Mouse (Mus musculus): ENCODE results near the gene Trappc3.

Trappc3 gene

GRCm38 (mm10) chr4:126251655-126252254 lies 10.4 kb upstream of the Trappc3 start:
- DNase-seq (ENCODE audit: low read depth, low spot score): no peak

DNA sequence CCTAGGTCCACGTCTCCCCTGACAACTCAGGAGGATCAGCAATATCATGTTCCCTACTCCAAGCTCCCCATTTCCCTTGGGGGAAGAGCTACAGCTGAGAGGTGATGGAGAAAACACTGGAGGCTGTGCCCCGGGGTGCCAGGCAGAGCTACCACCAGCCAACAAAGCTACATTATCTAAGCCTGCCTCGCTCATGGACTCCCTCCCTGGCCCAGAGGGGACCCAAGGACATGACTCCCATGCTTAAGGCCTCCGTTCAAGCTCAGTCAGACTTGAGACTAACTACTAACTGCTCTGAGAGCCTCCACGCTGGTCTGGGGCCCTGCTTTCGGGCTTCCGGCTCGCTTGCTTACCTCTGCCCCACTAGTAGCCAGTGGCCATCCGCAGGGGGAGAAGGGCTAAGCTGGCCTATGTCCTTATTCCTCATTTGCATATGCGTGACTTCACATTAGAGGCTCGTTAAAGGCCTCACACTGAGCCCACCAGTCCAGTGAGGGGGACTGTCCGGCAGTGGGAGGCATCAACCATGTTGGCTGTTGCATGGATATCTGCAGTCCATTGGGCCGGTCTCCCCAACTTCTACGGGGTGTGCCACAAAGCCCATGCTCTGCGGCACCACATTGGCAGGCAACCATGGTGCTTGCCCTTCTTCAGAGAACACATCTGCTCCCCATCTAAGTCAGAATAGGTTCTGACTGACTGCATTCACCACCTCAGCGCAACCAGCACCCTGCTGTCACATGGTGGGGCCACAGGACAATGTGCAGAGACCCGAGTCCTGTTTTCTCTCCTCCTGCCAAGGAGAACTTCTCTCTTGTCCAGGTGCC lies 9.5 kb upstream of the Trappc3 start:
- DNase-seq (ENCODE audit: low read depth, low spot score): no peak

- no peak for DNase-seq (ENCODE audit: low read depth, low spot score)
Measured at GRCm38 (mm10) chr4:126253637-126254272, 8.4 kb upstream of the Trappc3 start.

- DNase-seq (ENCODE audit: low read depth, low spot score): no peak
Measured at GRCm38 (mm10) chr4:126254315-126255112, 7.6 kb upstream of the Trappc3 start.

DNA sequence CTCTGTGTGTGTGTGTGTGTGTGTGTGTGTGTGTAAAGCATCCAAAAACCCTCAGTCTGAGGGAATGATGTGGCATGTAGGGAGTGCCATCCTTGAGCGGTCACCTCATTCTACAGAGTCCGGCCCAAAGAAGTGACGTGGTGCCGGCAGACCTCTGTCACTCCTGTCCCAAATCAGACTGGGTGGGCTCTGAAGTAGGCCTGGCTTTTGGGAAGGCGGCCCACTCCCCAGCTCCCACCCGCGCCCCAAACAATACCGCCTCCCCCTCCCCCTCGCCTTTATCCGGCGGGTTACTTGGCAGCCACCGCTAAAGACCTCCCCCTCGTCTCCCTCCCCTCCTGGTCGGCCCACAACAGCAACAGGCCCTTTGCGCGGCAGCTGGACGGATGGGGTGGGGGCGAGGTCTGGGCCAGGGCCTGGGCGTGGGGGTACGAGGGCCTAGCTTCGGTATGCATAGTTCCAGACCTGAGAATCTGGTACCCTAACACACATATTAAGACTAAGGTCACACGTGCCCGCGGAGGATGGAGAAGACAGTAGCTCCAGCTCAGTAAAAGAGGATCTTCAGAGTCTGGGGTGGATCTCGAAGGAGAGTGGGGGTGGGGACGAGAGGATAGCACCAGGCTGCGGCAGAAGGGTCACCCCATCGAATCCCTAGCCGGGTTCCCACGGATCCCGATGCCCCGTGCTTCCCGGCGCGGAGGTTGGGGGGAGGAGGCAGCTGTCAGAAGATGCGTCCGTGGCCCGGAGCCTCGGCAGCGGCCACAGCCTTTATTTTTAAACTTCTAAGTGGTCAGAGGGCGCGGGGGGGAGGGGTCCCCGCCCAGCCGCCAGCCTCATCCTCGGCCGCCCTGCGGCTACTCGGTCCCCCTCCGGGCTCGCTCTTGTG lies 6.8 kb upstream of the Trappc3 start:
- peak; percentile 59 for DNase-seq (ENCODE audit: low read depth, low spot score)

- peak; percentile 95 for DNase-seq (ENCODE audit: low read depth, low spot score)
Measured at GRCm38 (mm10) chr4:126256131-126256791, 5.9 kb upstream of the Trappc3 start, which contains the start of gene Map7d1. Gene Map7d1 (minus strand): TSS chr4:126256343.

DNA sequence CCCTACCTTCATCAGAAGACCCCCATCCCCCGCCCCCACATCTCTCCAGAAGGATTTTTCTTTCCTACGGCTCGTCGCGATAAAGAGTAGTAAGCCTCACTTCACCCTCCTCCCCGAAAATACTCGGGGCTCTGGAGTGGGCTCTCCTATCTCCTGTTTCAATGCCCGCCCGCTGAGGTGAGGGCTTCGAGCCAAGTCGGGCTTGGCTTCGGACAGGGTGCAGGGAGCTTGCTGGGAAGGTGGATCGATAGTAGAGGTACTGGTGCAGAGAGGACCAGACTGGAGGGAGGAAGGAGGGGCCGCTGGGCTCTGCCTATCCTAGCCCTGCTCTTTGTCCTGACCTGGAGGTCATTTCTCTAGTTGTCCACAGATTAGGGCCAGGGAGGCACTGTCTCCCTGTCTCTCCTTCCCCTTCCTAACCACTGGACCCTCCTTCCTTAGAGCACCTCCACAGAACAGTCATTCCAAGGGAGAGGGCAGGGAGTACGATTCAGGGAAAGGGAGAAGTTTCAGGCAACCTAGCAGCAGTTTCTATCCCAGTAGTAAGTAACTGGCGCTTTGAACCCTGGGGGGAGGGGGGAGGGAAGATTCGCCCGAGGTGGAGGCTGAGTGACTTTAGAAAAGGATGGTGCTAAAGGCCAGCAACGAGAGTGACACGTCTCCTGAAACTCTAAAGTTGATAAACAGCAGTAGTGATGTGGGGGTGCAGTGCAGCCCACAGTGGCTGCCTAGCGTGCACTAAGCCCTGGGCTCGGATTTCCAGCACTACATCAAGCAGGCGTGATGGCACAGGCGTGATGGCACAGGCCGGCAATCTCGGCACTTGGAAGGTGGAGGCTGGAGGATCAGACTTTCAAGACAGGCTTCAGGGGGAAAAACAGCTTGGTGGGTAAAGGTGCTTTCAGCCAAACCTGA lies 4.9 kb upstream of the Trappc3 start:
- peak; percentile 37 for DNase-seq (ENCODE audit: low read depth, low spot score)

- DNase-seq (ENCODE audit: low read depth, low spot score): no peak
Measured at GRCm38 (mm10) chr4:126259063-126259462, 3.1 kb upstream of the Trappc3 start.

- peak; percentile 95 for DNase-seq (ENCODE audit: low read depth, low spot score)
Measured at GRCm38 (mm10) chr4:126259523-126260160, 2.5 kb upstream of the Trappc3 start.

DNA sequence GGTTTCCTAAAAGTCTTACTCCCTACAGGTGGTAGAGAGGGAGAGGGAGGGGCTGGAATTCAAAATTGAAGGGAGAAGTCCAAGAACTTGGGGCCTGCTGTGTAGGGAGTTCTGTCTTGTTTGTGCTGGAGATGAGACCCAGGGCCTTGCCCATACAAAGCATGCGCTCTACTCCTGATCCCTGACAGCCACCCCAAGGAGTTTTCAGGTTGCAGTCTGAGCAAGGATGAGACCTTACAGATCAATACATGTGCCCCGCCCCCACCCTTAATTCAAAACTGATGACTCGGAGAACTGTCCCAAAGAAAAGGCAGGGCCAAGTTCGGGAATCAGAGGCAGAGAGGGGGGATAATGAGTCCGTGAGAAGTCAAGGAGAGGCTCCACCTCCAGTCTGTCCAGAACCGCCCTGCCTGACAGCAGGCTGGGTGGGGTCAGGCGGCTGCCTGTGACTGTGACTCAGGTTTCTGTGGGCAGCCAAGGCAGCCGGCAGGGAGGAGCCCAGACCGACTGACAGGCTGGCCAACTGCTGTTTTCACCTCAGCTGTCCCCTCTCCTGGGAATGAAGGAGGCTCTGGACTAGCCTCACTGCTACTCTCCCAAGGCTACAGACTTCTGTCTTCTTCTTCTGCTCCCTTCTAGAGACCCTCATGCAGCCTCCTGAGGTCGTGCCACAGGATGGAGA lies 1.5 kb upstream of the Trappc3 start:
- DNase-seq (ENCODE audit: low read depth, low spot score): peak; percentile 77

- peak; percentile 39 for DNase-seq (ENCODE audit: low read depth, low spot score)
Measured at GRCm38 (mm10) chr4:126261266-126261665, 859 bp upstream of the Trappc3 start.

- DNase-seq (ENCODE audit: low read depth, low spot score): peak; percentile 30
Measured at GRCm38 (mm10) chr4:126261675-126262074, 450 bp upstream of the Trappc3 start.

DNA sequence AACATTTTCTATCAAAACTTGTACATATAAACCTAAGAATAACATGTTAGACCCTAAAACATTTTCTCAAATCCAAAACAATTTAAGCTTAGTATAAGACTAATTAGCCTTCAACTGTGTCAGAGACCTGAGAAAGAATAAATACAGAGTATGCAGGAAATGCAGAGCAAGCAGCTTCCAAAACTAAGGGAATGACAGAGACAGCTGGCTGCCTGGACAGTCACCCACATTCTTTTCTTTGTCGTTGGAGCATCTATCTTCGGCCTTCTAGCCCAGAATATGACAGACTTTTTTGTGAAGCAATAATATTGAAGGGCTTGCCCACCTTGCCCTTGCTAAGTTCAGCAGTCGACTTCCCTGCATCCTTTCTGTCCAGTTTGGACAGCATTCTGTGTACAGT lies 7.2 kb downstream of the Trappc3 start:
- no peak for DNase-seq (ENCODE audit: low read depth, low spot score)

- DNase-seq (ENCODE audit: low read depth, low spot score): no peak
Measured at GRCm38 (mm10) chr4:126273753-126274152, 11.6 kb downstream of the Trappc3 start.

DNA sequence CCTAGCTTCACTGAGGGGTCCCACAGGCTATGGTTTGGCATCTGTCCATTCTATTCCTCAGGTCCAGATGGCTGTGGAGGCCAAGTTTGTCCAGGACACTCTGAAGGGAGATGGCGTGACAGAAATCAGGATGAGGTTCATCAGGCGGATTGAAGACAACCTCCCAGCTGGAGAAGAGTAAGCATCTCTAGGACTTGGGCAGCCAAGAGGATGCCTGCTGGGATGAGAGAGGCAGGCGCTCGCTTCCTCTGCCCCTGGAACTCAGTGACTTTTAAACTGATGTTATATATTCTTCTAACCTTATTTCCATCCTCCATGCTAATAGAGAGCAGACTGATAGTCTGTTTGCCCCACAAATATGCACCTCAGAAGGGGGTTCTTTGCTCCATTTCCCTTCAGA lies 13.0 kb downstream of the Trappc3 start:
- no peak for DNase-seq (ENCODE audit: low read depth, low spot score)

DNA sequence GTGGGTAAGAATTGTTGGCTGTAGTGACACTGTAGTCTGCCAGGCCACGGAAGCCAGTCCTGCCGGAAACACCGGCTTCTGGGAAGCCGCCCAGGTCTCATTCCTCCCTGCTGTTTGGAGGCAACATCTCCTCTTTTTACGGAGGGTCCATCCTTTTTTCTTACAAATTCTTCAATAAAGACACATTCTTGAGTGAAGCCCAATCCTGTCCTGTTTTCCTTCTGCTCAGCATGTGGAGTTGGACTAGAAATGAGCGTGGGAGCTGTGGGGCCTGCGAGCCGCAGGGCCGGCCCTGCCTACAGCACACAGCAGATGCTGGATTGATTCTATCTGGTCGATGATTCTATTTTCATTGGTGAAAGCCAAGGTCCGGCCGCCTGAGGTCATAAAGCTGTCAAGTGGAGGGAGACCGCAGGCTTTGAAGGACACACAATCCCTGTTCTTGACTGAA lies 13.6 kb downstream of the Trappc3 start:
- no peak for DNase-seq (ENCODE audit: low read depth, low spot score)

DNA sequence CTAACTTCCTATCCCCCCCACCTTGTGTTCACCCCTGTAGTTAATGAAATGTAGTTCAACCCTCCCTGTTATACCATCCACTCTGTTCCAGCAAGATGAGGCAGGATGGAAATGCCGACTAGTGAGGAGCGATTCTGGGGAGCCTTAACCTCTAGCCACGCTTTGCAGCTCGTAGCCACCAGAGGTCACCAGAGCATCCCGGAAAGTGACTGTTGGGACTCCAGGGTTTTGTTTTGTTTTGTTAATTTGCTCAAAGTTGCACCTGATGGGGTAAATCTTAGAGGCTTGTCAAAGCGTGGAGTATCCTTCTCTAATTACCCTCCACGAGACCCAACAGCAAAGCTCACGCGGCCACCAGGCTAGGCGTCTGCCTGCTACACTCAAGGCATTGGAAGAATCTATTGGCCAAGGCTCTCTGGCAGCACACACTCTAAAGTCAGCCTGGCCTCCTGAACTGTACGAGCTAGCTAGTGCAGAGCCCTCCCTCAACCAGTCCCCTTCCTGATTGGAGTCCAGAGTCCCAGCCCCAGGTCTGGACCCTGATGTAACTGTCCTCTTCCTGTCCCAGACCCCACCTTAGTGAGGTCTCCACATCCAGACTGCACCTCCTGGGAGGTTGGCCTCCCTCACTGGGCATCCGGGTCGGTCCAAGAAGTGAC lies 15.9 kb downstream of the Trappc3 start:
- DNase-seq (ENCODE audit: low read depth, low spot score): peak; percentile 61

DNA sequence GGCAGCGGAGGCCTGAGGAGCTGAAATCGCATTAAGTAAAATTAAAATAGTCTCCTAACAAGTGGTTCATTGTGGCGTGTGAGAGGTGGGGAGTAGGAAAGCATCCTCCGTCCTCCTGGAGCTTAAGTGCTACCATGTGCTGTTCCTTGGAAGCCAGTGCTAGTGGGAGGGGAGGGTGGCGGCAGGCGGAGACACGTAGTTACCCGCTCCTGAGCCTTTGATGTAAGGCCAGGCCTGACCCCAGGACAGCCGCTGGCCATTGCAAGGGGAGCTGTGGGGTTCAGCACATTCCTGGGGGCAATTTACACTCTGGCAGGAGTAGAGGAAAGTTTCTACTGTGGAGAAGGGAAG lies 16.4 kb downstream of the Trappc3 start:
- no peak for DNase-seq (ENCODE audit: low read depth, low spot score)
